Mouse (Mus musculus) liver, embryonic 12.5 days (tissue): Measurements from ENCODE around the gene Lama4. TPM values are rescaled to one million over a fixed set of nuclear protein-coding genes. Genes with fewer than 3 reads are reported as not detected.

Experiments
- ATAC-seq: fragments of 200-750 bp; cut with Nextera tagmentation; 2 replicates; pipeline ENCODE4 v1.8.0; 2017; ENCODE audit warnings: moderate number of reproducible peaks, mild to moderate bottlenecking, moderate library complexity
- H3K27ac ChIP-seq: fragments of 300-500 bp; sonication (generic); 2 replicates; pipeline ENCODE4 v1.5.1; 2016; ENCODE audit warnings: mild to moderate bottlenecking
- H3K27me3 ChIP-seq: fragments of 300-500 bp; sonication (generic); replicated peaks from 2 replicates; pipeline ENCODE4 v1.6.1; 2016; ENCODE audit warnings: mild to moderate bottlenecking, moderate library complexity
- H3K36me3 ChIP-seq: fragments of 300-500 bp; sonication (generic); 2 replicates; pipeline ENCODE4 v1.6.1; 2016; ENCODE audit warnings: mild to moderate bottlenecking, moderate library complexity
- H3K4me1 ChIP-seq: fragments of 300-500 bp; sonication (generic); 2 replicates; pipeline ENCODE4 v1.6.1; 2016
- H3K4me2 ChIP-seq: fragments of 300-500 bp; sonication (generic); 2 replicates; pipeline ENCODE4 v1.6.1; 2016; ENCODE audit warnings: mild to moderate bottlenecking, moderate library complexity
- H3K4me3 ChIP-seq: fragments of 300-500 bp; sonication (generic); 2 replicates; pipeline ENCODE4 v1.5.1; 2016; ENCODE audit warnings: mild to moderate bottlenecking, moderate library complexity
- H3K9ac ChIP-seq: fragments of 300-500 bp; sonication (generic); 2 replicates; pipeline ENCODE4 v1.6.1; 2016; ENCODE audit warnings: mild to moderate bottlenecking, moderate library complexity
- H3K9me3 ChIP-seq: fragments of 300-500 bp; sonication (generic); replicated peaks from 2 replicates; pipeline ENCODE4 v1.6.1; 2016; ENCODE audit warnings: mild to moderate bottlenecking, moderate library complexity
- WGBS: fragments of 180-500 bp; shearing (Covaris S2); methylation state at CpG from one replicate; pipeline ENCODE4 v1.1.7; 2016; ENCODE audit not compliant: insufficient replicate concordance; 5-methylcytosine and 5-hydroxymethylcytosine counted together
- polyA plus RNA-seq: library from polyadenylated mRNA; unstranded; fragments of >200 nt; fragmentation: Nextera tagmentation; extraction: Ambion mirVana; gene quantifications from 2 replicates; pipeline ENCODE4 v1.2.1, GENCODE M21; 2016

The Lama4 gene
- polyA plus RNA-seq, 1 experiment from 2014 or later = 2.8 TPM

DNA sequence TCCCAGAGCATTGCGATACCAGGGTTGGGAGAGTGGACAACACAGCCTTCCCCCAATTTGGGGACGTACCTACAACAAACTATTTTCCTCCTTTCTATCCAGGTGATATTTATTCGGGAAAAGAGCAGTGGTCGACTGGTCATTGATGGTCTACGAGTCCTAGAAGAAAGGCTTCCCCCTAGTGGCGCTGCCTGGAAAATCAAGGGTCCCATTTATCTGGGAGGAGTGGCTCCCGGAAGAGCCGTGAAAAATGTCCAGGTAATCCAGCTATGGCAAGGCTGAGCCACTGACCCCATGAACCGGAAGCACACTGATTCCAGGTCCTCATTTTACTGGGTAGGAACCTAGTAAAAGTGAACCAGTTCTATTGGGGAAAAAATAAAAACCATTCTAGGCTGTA is 131.7 kb downstream of the Lama4 start:
- Histone ChIP-seq H3K9ac (no peak overlapping the region), H3K27me3 (no peaks in the 10 kb centered on the region), H3K4me1 (no peaks in the 10 kb centered on the region), H3K36me3 (no peaks in the 10 kb centered on the region), H3K4me3 (no peak overlapping the region), H3K9me3 (no peaks in the 10 kb centered on the region), H3K27ac (no peak overlapping the region), H3K4me2 (no peak overlapping the region)
- WGBS = 73% methylated on average over 9 of the region's 9 CpGs
- ATAC-seq = no peak

DNA sequence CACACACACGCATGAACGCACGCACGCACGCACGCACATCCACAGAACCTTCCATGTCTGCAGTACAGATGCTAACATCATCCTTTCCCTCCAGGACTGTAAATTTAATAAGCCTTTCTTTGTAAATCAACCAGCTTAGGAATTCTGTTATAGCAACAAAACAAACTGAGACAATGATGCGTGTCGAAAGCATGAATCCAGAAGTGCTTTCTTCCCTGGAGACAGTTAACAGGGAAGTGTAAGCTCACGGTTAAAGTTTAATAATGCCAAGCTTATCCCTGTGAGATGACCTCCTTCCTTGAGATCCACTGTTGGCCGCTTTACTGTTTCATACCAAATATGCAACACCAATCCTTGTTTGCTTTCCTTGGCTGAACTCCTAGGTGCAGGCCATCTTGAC is 133.4 kb downstream of the Lama4 start:
- 92% methylated on average over 10 of the region's 10 CpGs for WGBS
- Histone ChIP-seq H3K4me3 (no peak overlapping the region), H3K9ac (no peak overlapping the region), H3K9me3 (no peaks in the 10 kb centered on the region), H3K27me3 (no peaks in the 10 kb centered on the region), H3K4me2 (no peak overlapping the region), H3K4me1 (no peaks in the 10 kb centered on the region), H3K27ac (no peak overlapping the region), H3K36me3 (no peaks in the 10 kb centered on the region)
- ATAC-seq = no peak

DNA sequence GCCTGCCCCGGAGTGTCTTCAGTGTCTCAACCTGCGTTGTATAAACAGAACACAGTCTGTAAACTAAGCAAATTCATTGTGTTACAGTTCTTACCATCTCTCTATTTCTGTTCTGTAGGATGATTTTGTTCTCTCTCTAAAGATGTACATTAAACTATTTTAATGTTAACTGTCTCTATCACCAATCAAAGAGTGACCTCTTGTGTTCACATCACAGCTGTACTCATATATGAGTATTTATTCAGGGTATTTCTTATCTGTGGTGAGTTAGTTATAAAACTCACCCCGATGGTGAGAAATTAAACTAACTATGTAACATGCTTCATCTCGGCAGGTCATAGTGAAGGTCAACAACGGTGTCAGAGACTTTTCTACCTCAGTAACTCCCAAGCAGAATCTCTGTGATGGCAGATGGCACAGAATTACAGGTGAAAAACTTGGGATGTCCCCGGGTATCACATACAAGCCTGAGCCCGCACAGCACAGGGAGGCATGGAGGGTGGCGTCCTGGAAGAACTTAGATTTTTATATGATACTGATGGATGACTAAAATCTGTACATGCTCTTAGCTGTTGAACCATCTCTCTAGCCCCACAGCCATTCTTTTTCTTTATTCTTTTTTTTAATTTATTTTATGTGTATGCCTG is 139.6 kb downstream of the Lama4 start:
- WGBS = 73% methylated on average over 8 of the region's 8 CpGs
- Histone ChIP-seq H3K36me3 (no peaks in the 10 kb centered on the region), H3K27me3 (no peaks in the 10 kb centered on the region), H3K4me1 (no peaks in the 10 kb centered on the region), H3K9me3 (no peaks in the 10 kb centered on the region), H3K9ac (no peak overlapping the region), H3K4me2 (no peak overlapping the region), H3K4me3 (no peak overlapping the region), H3K27ac (no peak overlapping the region)
- ATAC-seq = no peak

DNA sequence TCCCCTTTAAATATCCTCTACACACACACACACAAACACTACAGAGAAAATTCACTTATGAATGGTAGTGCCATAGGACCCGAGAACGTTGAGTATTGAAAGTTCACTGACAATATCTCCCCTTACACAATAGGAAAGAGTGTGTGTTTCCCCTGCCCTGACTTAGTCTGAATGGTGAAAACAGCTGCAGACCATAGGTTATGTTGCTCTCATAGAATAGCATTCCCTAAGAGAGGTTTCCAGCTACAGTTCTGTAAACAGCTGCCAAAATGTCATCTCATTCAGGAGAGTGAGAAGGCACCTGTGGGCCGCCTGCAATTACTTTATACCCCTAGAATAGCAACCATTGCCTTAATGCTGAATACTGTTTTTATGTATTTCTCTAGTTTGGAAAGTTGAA is 141.1 kb downstream of the Lama4 start:
- Histone ChIP-seq H3K9ac (no peak overlapping the region), H3K36me3 (no peaks in the 10 kb centered on the region), H3K4me1 (no peaks in the 10 kb centered on the region), H3K9me3 (no peaks in the 10 kb centered on the region), H3K4me2 (no peak overlapping the region), H3K4me3 (no peak overlapping the region), H3K27me3 (no peaks in the 10 kb centered on the region), H3K27ac (no peak overlapping the region)
- 59% methylated on average over 3 of the region's 3 CpGs for WGBS
- no peak for ATAC-seq

DNA sequence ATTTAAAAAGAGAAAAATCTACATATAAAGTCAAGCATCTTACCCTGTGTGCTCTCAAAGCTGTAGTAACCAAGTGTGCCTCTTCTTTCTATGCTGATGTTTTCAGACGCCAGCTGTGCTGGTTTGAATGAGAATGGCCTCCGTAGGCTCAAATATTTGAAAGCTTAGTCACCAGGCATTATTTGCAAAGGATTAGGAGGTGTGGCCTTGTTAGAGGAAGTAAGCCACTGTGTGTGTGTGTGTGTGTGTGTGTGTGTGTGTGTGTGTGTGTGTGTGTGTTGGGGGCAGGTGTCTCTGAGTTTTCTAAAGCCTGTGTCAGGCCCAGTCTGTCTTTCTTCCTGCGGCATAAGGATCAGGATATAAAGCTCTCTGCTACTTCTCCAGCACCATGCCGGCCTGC is 141.6 kb downstream of the Lama4 start:
- H3K36me3 ChIP-seq = no peaks in the 10 kb centered on the region
- no peak overlapping the region for H3K4me2 ChIP-seq
- no peaks in the 10 kb centered on the region for H3K9me3 ChIP-seq
- no peak for ATAC-seq
- no peaks in the 10 kb centered on the region for H3K4me1 ChIP-seq
- H3K4me3 ChIP-seq = no peak overlapping the region
- H3K27me3 ChIP-seq = no peaks in the 10 kb centered on the region
- 69% methylated on average over 4 of the region's 4 CpGs for WGBS
- no peak overlapping the region for H3K27ac ChIP-seq
- H3K9ac ChIP-seq = no peak overlapping the region

DNA sequence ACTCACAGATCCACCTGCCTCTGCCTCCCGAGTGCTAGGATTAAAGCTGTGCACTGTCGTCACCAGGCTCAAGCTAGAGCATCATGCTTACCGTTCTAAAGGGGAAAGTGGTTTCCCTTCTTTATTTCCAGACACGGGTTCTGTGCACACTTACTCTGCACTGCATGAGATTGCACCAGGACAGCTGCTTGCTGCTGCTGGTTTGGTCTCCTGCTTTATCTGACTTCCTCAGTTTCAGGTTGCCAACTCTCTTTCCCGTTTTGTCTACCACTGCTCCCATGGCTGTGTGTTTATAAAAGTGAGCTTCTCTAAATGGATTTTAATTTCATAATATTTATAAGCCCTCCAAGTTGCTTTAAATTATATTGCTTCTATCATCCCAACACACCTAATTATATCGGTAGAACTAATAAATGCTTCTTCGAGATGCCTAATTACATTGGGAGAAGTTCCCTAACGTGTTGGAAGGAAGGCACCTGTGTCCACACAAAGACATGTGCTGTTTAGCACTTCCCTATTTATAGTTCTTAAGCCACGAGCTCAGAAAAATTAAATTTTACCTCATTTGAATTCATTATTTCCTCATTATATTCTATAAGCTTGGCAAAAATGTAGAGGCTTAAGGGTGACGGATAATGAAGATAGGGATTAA is 143.6 kb downstream of the Lama4 start:
- 38% methylated on average over 10 of the region's 10 CpGs for WGBS

DNA sequence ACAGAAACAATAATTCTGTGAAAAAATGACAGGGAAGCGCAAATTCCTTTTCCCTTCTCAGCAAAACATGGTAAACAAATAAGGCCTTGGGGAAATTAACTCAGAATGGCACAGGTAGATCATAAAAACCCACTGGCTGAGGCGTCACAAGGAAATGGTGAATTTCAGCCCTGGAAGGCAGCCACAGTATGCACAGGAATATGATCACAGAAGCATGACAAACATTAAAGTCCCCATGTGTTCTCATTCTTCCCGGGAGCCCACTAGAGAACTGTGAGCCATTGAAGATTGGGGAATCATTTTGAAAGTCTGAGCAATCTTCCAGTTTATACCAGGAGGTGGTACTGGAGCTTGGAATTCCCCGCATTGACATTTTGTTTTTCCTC is 144.2 kb downstream of the Lama4 start:
- H3K9ac ChIP-seq = no peak overlapping the region
- no peaks in the 10 kb centered on the region for H3K4me1 ChIP-seq
- no peaks in the 10 kb centered on the region for H3K9me3 ChIP-seq
- 59% methylated on average over 4 of the region's 4 CpGs for WGBS
- H3K27me3 ChIP-seq = no peaks in the 10 kb centered on the region
- ATAC-seq = no peak
- no peak overlapping the region for H3K27ac ChIP-seq
- no peak overlapping the region for H3K4me3 ChIP-seq
- H3K4me2 ChIP-seq = no peak overlapping the region
- no peaks in the 10 kb centered on the region for H3K36me3 ChIP-seq

More for the DNA sequence above, 143.6 kb downstream of the Lama4 start:
- Histone ChIP-seq H3K9ac (no peak overlapping the region), H3K27ac (no peak overlapping the region), H3K9me3 (no peaks in the 10 kb centered on the region), H3K36me3 (no peaks in the 10 kb centered on the region), H3K4me3 (no peak overlapping the region), H3K27me3 (no peaks in the 10 kb centered on the region), H3K4me1 (no peaks in the 10 kb centered on the region), H3K4me2 (no peak overlapping the region)
- ATAC-seq = no peak

DNA sequence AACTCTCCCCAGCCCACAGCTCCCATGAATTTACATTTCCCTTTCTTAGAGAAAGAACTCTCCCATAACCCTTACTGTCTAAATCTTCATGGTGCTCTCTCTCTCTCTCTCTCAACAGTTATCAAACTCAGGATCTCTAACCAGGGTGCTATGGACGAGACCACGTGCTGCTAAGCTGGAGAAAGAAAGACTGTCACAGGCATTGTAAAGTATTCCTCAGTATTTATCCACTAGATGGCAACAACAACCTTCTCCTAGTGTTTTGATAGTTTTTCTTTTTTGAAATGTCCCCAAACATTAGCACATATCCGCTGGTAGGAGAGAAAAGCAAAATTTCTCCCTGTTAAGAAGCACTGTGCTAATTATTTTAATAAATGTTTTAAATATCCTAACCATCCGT is 156.1 kb downstream of the Lama4 start:
- H3K4me2 ChIP-seq = no peak overlapping the region
- no peak overlapping the region for H3K4me3 ChIP-seq
- H3K27ac ChIP-seq = no peak overlapping the region
- H3K4me1 ChIP-seq = no peaks in the 10 kb centered on the region
- no peak overlapping the region for H3K9ac ChIP-seq
- WGBS = 26% methylated on average over 4 of the region's 4 CpGs
- ATAC-seq = no peak
- no peaks in the 10 kb centered on the region for H3K27me3 ChIP-seq
- H3K9me3 ChIP-seq = no peaks in the 10 kb centered on the region
- no peaks in the 10 kb centered on the region for H3K36me3 ChIP-seq

DNA sequence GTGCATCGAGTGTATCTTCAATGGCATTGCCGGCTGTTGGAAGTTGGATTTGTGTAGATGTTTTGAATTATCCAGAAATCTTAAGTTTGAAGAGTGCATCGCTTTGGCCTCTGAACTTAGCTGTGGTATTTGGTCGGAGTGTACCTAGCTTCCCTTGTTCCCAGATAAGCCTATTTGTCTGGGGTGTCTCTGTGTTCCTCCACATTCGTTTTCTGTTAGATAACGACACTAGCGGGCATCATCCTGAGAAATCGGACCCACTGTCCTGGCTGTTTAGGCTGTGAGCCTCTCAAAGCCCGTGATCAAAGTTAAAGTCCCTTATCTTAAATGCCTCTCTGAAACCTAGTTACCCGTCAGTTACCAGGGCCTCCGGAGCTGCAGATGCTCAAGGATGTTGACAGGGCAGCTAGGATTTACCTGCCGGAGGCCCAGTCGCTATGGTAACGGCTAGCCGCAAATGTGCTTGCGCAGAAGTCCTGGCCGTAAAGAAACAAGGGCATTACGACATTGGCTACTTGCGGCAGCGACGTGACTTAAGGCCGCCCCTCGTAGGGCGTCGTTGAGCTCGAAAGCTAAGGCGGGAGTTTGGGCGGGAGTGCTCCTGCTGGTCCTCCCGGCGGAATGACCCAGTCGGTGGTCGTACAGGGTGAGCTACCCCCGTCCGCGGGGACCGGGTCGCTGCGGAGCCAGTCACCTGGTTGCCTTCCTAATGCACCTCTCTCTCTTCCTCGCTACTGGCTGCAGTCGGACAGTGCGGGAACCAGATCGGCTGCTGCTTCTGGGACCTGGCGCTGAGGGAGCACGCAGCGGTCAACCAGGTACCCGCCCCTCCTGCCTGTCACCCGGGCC is 168.4 kb downstream of the Lama4 start, which contains the start of the genes Fam229b and Tube1:
TSS of gene Fam229b (minus strand) at position 453 of the 849 bp plus-strand sequence.
TSS of gene Tube1 (plus strand) at position 515 of the 849 bp plus-strand sequence.
- H3K4me1 ChIP-seq = peaks cover 13% of the 10 kb centered on the region
- peak within 1 kb of the TSS; percentile 75 for H3K4me3 ChIP-seq
- H3K4me2 ChIP-seq = peak within 1 kb of the TSS; percentile 84
- peaks cover 17% of the 10 kb centered on the region for H3K36me3 ChIP-seq
- no peaks in the 10 kb centered on the region for H3K9me3 ChIP-seq
- 4% methylated on average over 47 of the region's 47 CpGs for WGBS
- H3K9ac ChIP-seq = peak within 1 kb of the TSS; percentile 78
- no peaks in the 10 kb centered on the region for H3K27me3 ChIP-seq
- peak within 1 kb of the TSS; percentile 62; the same call in 1 of the 2 replicates for H3K27ac ChIP-seq
- ATAC-seq = peak; percentile 84

DNA sequence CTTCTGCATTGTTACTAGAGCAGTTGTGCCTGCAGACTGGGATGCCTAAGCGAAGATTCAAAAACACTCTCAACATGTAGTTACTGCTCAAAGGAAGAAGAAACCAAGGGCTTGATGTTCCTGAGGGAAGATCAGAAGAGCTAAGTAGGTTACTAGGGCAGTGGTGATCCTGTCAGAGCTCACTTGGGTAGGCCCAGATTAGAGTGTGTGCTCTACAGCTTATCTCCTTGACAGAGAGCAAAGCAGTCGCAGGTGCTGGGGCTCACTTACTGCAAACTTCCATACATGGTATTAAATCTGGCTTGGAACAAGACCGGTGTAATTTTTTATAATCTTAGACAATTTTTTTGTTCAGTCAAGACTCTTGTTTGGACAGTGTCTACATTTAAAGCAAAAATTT is 172.5 kb downstream of the Lama4 start:
- H3K9me3 ChIP-seq = no peaks in the 10 kb centered on the region
- no peaks in the 10 kb centered on the region for H3K27me3 ChIP-seq
- ATAC-seq = no peak
- H3K27ac ChIP-seq = no peak overlapping the region
- WGBS = 61% methylated on average over 3 of the region's 3 CpGs
- H3K36me3 ChIP-seq = peaks cover 46% of the 10 kb centered on the region
- H3K4me3 ChIP-seq = no peak overlapping the region
- no peak overlapping the region for H3K4me2 ChIP-seq
- peaks cover 20% of the 10 kb centered on the region for H3K4me1 ChIP-seq
- no peak overlapping the region for H3K9ac ChIP-seq

DNA sequence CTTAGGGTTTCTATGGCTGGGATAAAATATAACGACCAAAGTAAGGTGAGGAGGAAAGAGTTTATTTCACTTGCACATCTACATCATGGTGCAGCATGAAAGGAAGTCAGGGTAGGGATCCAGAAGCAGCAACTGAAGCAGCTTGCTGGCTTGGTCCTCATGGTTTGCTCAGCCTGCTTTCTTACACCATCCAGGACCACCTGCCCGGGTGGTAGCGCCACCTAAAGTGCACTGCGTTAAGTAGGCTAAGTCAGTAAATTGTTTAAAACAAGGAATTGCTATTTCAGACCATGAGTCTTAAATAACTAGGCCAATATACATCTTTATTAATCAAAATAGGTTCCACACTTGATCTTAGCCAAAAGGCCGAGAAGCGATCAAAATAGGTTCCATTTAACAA is 173.4 kb downstream of the Lama4 start:
- peaks cover 16% of the 10 kb centered on the region for H3K4me1 ChIP-seq
- peaks cover 53% of the 10 kb centered on the region for H3K36me3 ChIP-seq
- no peak overlapping the region for H3K4me2 ChIP-seq
- H3K9ac ChIP-seq = no peak overlapping the region
- no peak overlapping the region for H3K4me3 ChIP-seq
- no peaks in the 10 kb centered on the region for H3K9me3 ChIP-seq
- ATAC-seq = no peak
- WGBS = 80% methylated on average over 6 of the region's 6 CpGs
- no peaks in the 10 kb centered on the region for H3K27me3 ChIP-seq
- no peak overlapping the region for H3K27ac ChIP-seq

DNA sequence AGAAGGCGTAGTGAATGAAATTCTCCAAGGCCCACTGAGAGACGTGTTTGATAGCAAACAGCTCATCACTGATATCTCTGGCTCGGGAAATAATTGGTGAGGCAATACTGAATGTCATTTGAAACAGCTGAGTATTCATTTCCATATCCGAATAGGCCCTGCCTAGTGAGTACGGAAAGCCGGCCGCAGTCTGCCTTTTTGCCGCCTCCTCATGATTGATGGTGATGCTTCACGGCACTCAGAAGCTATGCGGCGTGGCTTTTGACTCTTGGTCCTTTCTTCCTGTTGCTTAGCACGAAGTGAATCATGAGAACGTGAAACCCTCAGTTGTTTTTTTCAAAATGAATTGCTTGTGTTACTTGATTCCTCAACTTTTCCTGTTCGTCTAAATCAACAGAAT is 175.5 kb downstream of the Lama4 start:
- Histone ChIP-seq H3K4me2 (no peak overlapping the region), H3K9ac (no peak overlapping the region), H3K36me3 (peaks cover 72% of the 10 kb centered on the region), H3K27ac (no peak overlapping the region), H3K9me3 (no peaks in the 10 kb centered on the region), H3K4me3 (no peak overlapping the region), H3K27me3 (no peaks in the 10 kb centered on the region), H3K4me1 (peaks cover 7% of the 10 kb centered on the region; the same call in 1 of the 2 replicates)
- 82% methylated on average over 14 of the region's 14 CpGs for WGBS
- ATAC-seq = no peak
